Mouse (Mus musculus): Measurements from ENCODE around the gene Ndufc1. TPM values are rescaled to one million over a fixed set of nuclear protein-coding genes. Genes with fewer than 3 reads are reported as not detected.

Gene Ndufc1
- polyA plus RNA-seq, 1 experiment from 2014 or later: 539 TPM

- WGBS (ENCODE audit: insufficient replicate concordance): 67% methylated on average over 3 of the region's 3 CpGs
Observed at GRCm38 (mm10) chr3:51378665-51378946, 30.2 kb downstream of the Ndufc1 start.

GRCm38 (mm10) chr3:51377878-51378664 lies 30.7 kb downstream of the Ndufc1 start:
- ATAC-seq: no peak
- H3K36me3 ChIP-seq: no peaks in the 10 kb centered on the region
- WGBS (ENCODE audit: insufficient replicate concordance): 31% methylated on average over 31 of the region's 31 CpGs
- peak overlapping the region; percentile 64 for H3K4me2 ChIP-seq
- peak overlapping the region; percentile 62 for H3K27ac ChIP-seq
- H3K9me3 ChIP-seq (replicated peaks): no peaks in the 10 kb centered on the region
- peak overlapping the region; percentile 52 for H3K9ac ChIP-seq
- peaks cover 44% of the 10 kb centered on the region for H3K4me1 ChIP-seq
- peak overlapping the region; percentile 52 for H3K4me3 ChIP-seq
- no peaks in the 10 kb centered on the region for H3K27me3 ChIP-seq (replicated peaks)

More at GRCm38 (mm10) chr3:51378665-51378946, 30.2 kb downstream of the Ndufc1 start:
- Histone ChIP-seq H3K9me3 (replicated peaks) (no peaks in the 10 kb centered on the region), H3K4me1 (peaks cover 41% of the 10 kb centered on the region), H3K4me3 (peak overlapping the region; percentile 52), H3K9ac (peak overlapping the region; percentile 52), H3K36me3 (no peaks in the 10 kb centered on the region), H3K27ac (peak overlapping the region; percentile 62; the same call in 1 of the 2 replicates), H3K4me2 (peak overlapping the region; percentile 64), H3K27me3 (replicated peaks) (no peaks in the 10 kb centered on the region)
- ATAC-seq: no peak

- Histone ChIP-seq H3K9me3 (replicated peaks) (no peaks in the 10 kb centered on the region), H3K4me1 (peaks cover 44% of the 10 kb centered on the region), H3K4me3 (no peak overlapping the region), H3K27me3 (replicated peaks) (no peaks in the 10 kb centered on the region), H3K36me3 (no peaks in the 10 kb centered on the region), H3K4me2 (peak overlapping the region; percentile 0; the same call in 1 of the 2 replicates), H3K27ac (peak overlapping the region; percentile 69), H3K9ac (no peak overlapping the region)
- 35% methylated on average over 19 of the region's 19 CpGs for WGBS (ENCODE audit: insufficient replicate concordance)
- peak; percentile 78 for ATAC-seq
Observed at GRCm38 (mm10) chr3:51375307-51376265, 33.2 kb downstream of the Ndufc1 start.

GRCm38 (mm10) chr3:51373544-51373943 lies 35.2 kb downstream of the Ndufc1 start:
- peaks cover 31% of the 10 kb centered on the region for H3K4me1 ChIP-seq
- H3K9me3 ChIP-seq (replicated peaks): no peaks in the 10 kb centered on the region
- H3K36me3 ChIP-seq: no peaks in the 10 kb centered on the region
- 55% methylated on average over 5 of the region's 5 CpGs for WGBS (ENCODE audit: insufficient replicate concordance)
- H3K4me2 ChIP-seq: no peak overlapping the region
- no peak overlapping the region for H3K27ac ChIP-seq
- no peak overlapping the region for H3K9ac ChIP-seq
- no peaks in the 10 kb centered on the region for H3K27me3 ChIP-seq (replicated peaks)
- H3K4me3 ChIP-seq: no peak overlapping the region
- ATAC-seq: no peak

- Histone ChIP-seq H3K9me3 (replicated peaks) (no peaks in the 10 kb centered on the region), H3K27me3 (replicated peaks) (no peaks in the 10 kb centered on the region), H3K36me3 (no peaks in the 10 kb centered on the region), H3K4me1 (peaks cover 31% of the 10 kb centered on the region), H3K9ac (no peak overlapping the region), H3K4me3 (no peak overlapping the region), H3K4me2 (peak overlapping the region; percentile 29; the same call in 1 of the 2 replicates), H3K27ac (no peak overlapping the region)
- WGBS (ENCODE audit: insufficient replicate concordance): 57% methylated on average over 5 of the region's 5 CpGs
- no peak for ATAC-seq
Observed at GRCm38 (mm10) chr3:51372883-51373282, 35.9 kb downstream of the Ndufc1 start.

- no peak overlapping the region for H3K4me3 ChIP-seq
- H3K27me3 ChIP-seq (replicated peaks): no peaks in the 10 kb centered on the region
- H3K9me3 ChIP-seq (replicated peaks): no peaks in the 10 kb centered on the region
- H3K9ac ChIP-seq: no peak overlapping the region
- H3K27ac ChIP-seq: no peak overlapping the region
- H3K36me3 ChIP-seq: no peaks in the 10 kb centered on the region
- no peak for ATAC-seq
- H3K4me2 ChIP-seq: no peak overlapping the region
- H3K4me1 ChIP-seq: peaks cover 36% of the 10 kb centered on the region
- WGBS (ENCODE audit: insufficient replicate concordance): 61% methylated on average over 2 of the region's 2 CpGs
Observed at GRCm38 (mm10) chr3:51371826-51372225, 37.0 kb downstream of the Ndufc1 start.

- no peak for ATAC-seq
- H3K9me3 ChIP-seq (replicated peaks): no peaks in the 10 kb centered on the region
- no peak overlapping the region for H3K4me3 ChIP-seq
- 56% methylated on average over 4 of the region's 4 CpGs for WGBS (ENCODE audit: insufficient replicate concordance)
- no peaks in the 10 kb centered on the region for H3K36me3 ChIP-seq
- H3K4me2 ChIP-seq: peak overlapping the region; percentile 33; the same call in 1 of the 2 replicates
- H3K27ac ChIP-seq: no peak overlapping the region
- no peak overlapping the region; the same call in 1 of the 2 replicates for H3K9ac ChIP-seq
- H3K4me1 ChIP-seq: peaks cover 47% of the 10 kb centered on the region
- 0 out of 2 replicates have a peak, but pooled peaks cover 6% of the 10 kb centered on the region for H3K27me3 ChIP-seq (replicated peaks)
Observed at GRCm38 (mm10) chr3:51368011-51368410, 40.8 kb downstream of the Ndufc1 start.

GRCm38 (mm10) chr3:51366926-51367325 lies 41.9 kb downstream of the Ndufc1 start:
- peak; percentile 73 for ATAC-seq
- Histone ChIP-seq H3K27me3 (replicated peaks) (0 out of 2 replicates have a peak, but pooled peaks cover 6% of the 10 kb centered on the region), H3K9ac (0 out of 2 replicates have a peak overlapping the region, but pooled peaks have one; percentile 2), H3K4me3 (no peak overlapping the region), H3K27ac (peak overlapping the region; percentile 72), H3K36me3 (no peaks in the 10 kb centered on the region), H3K4me1 (peaks cover 47% of the 10 kb centered on the region), H3K9me3 (replicated peaks) (no peaks in the 10 kb centered on the region), H3K4me2 (peak overlapping the region; percentile 38)
- 12% methylated on average over 4 of the region's 4 CpGs for WGBS (ENCODE audit: insufficient replicate concordance)

GRCm38 (mm10) chr3:51365517-51365882 lies 43.3 kb downstream of the Ndufc1 start:
- Histone ChIP-seq H3K27ac (peak overlapping the region; percentile 76; the same call in 1 of the 2 replicates), H3K4me1 (peaks cover 58% of the 10 kb centered on the region), H3K27me3 (replicated peaks) (0 out of 2 replicates have a peak, but pooled peaks cover 6% of the 10 kb centered on the region), H3K9me3 (replicated peaks) (no peaks in the 10 kb centered on the region), H3K36me3 (no peaks in the 10 kb centered on the region), H3K9ac (peak overlapping the region; percentile 64; the same call in 1 of the 2 replicates), H3K4me2 (peak overlapping the region; percentile 87), H3K4me3 (0 out of 2 replicates have a peak overlapping the region, but pooled peaks have one; percentile 55)
- no peak for ATAC-seq
- 3% methylated on average over 3 of the region's 3 CpGs for WGBS (ENCODE audit: insufficient replicate concordance)

GRCm38 (mm10) chr3:51364703-51365516 lies 43.9 kb downstream of the Ndufc1 start:
- Histone ChIP-seq H3K9me3 (replicated peaks) (no peaks in the 10 kb centered on the region), H3K4me3 (peak overlapping the region; percentile 55), H3K27ac (peak overlapping the region; percentile 76), H3K4me1 (peaks cover 64% of the 10 kb centered on the region), H3K36me3 (no peaks in the 10 kb centered on the region), H3K27me3 (replicated peaks) (0 out of 2 replicates have a peak, but pooled peaks cover 6% of the 10 kb centered on the region), H3K4me2 (peak overlapping the region; percentile 87), H3K9ac (peak overlapping the region; percentile 64)
- peak; percentile 88 for ATAC-seq
- WGBS (ENCODE audit: insufficient replicate concordance): 6% methylated on average over 31 of the region's 31 CpGs

GRCm38 (mm10) chr3:51361066-51361465 lies 47.7 kb downstream of the Ndufc1 start:
- Histone ChIP-seq H3K9me3 (replicated peaks) (no peaks in the 10 kb centered on the region), H3K27ac (no peak overlapping the region; the same call in 1 of the 2 replicates), H3K4me2 (peak overlapping the region; percentile 38), H3K27me3 (replicated peaks) (0 out of 2 replicates have a peak, but pooled peaks cover 6% of the 10 kb centered on the region), H3K9ac (no peak overlapping the region), H3K36me3 (no peaks in the 10 kb centered on the region), H3K4me1 (peaks cover 63% of the 10 kb centered on the region), H3K4me3 (no peak overlapping the region)
- 41% methylated on average over 9 of the region's 9 CpGs for WGBS (ENCODE audit: insufficient replicate concordance)
- ATAC-seq: peak; percentile 28; the same call in 1 of the 2 replicates
